Mouse (Mus musculus) kidney, postnatal 0 days (tissue): ENCODE results near the gene Hid1. TPM values are rescaled to one million over a fixed set of nuclear protein-coding genes. Genes with fewer than 3 reads are reported as not detected.

Experiments
- ATAC-seq: fragments of 200-750 bp; cut with Nextera tagmentation; replicated peaks from 2 replicates; pipeline ENCODE4 v1.8.0; 2017; ENCODE audit warnings: low read depth, moderate number of reproducible peaks, moderate TSS enrichment, moderate library complexity; ENCODE audit not compliant: low FRiP score
- DNase-seq: peaks from one replicate; pipeline ENCODE4 v3.0.0-alpha.2; 2016; ENCODE audit warnings: low spot score
- H3K27ac ChIP-seq: fragments of 300-500 bp; sonication (generic); 2 replicates; pipeline ENCODE4 v1.5.1; 2014; ENCODE audit warnings: mild to moderate bottlenecking
- H3K27me3 ChIP-seq: fragments of 300-500 bp; sonication (generic); 2 replicates; pipeline ENCODE4 v1.6.1; 2014; ENCODE audit warnings: low read length, mixed read lengths; ENCODE audit not compliant: insufficient read depth
- H3K36me3 ChIP-seq: fragments of 300-500 bp; sonication (generic); 2 replicates; pipeline ENCODE4 v1.6.1; 2014; ENCODE audit warnings: low read length, mixed read lengths; ENCODE audit not compliant: insufficient read depth
- H3K4me1 ChIP-seq: fragments of 300-500 bp; sonication (generic); replicated peaks from 2 replicates; pipeline ENCODE4 v1.6.1; 2014; ENCODE audit warnings: antibody characterized with exemption, low read length, mixed read lengths; ENCODE audit not compliant: insufficient read depth
- H3K4me2 ChIP-seq: fragments of 300-500 bp; sonication (generic); 2 replicates; pipeline ENCODE4 v1.6.1; 2014; ENCODE audit warnings: mild to moderate bottlenecking, low read length, moderate library complexity, mixed read lengths
- H3K4me3 ChIP-seq: fragments of 300-500 bp; sonication (generic); replicated peaks from 2 replicates; pipeline ENCODE4 v1.5.1; 2014; ENCODE audit warnings: low read depth, low read length
- H3K9ac ChIP-seq: fragments of 300-500 bp; sonication (generic); 2 replicates; pipeline ENCODE4 v1.6.1; 2014; ENCODE audit warnings: low read depth, low read length
- H3K9me3 ChIP-seq: fragments of 300-500 bp; sonication (generic); replicated peaks from 2 replicates; pipeline ENCODE4 v1.6.1; 2016; ENCODE audit warnings: low read length, inconsistent platforms, mixed read lengths
- CTCF ChIP-seq: IDR thresholded peaks from 2 replicates; pipeline ENCODE4 v1.5.1; 2016; ENCODE audit warnings: antibody characterized with exemption, low read depth, mild to moderate bottlenecking, moderate library complexity
- WGBS: fragments of 180-500 bp; shearing (Covaris S2); extraction: QIAGEN DNeasy Blood & Tissue Kit; methylation state at CpG from one replicate; pipeline ENCODE4 v1.1.7; 2014; 5-methylcytosine and 5-hydroxymethylcytosine counted together
- polyA plus RNA-seq: library from polyadenylated mRNA; unstranded; fragments of >200 nt; fragmentation: Nextera tagmentation; extraction: Ambion mirVana; gene quantifications from 2 replicates; pipeline ENCODE4 v1.2.1, GENCODE M21; 2015

Hid1 gene
- polyA plus RNA-seq, 1 experiment from 2014 or later = 4.5 TPM

DNA sequence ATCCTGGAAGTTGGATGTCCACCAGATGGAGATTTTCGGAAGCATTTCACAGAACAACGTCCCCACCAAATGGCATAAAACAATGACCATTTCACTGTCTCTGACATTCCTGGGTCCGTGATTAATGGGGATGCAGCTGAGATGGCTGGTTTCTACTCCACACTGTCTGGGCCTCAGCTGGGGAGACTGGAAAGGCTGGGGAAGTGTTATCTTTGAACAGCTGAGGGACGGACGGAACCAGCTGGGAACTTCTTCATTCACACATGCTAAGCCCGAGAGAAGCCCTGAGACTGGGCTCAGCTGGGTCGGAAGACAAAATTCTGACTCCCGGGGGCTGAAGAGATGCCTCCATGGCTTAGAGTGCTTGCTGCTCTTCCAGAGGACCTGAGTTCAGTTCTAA is 3.8 kb upstream of the Hid1 start:
- peaks cover 9% of the 10 kb centered on the region; the same call in 1 of the 2 replicates for H3K27me3 ChIP-seq

DNA sequence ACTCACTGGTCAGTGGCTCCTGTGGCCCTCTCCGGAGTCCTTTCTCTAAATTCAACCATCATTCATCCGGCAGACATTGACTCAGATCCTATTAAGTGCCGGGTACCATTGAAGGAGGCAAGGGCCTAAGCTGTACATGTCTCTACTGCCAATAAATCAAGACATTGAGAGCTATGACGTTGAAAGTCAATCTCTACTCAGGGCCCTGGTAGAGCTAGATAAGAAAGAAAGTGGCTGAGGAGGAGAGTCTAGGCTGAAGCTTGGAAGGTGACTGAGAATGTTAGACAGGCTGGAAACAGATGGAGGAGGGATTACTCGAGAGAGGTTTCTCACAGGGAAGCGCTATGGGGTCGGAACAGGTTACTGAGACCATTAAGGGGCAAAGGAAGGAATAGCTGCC is 2.8 kb upstream of the Hid1 start:
- ATAC-seq (no peak), DNase-seq (no peak)
- peaks cover 9% of the 10 kb centered on the region; the same call in 1 of the 2 replicates for H3K27me3 ChIP-seq
- WGBS = 56% methylated on average over 7 of the region's 7 CpGs
- no peak overlapping the region for H3K27ac ChIP-seq
- H3K4me2 ChIP-seq = no peak overlapping the region
- H3K36me3 ChIP-seq = no peaks in the 10 kb centered on the region
- no peaks in the 10 kb centered on the region for H3K9me3 ChIP-seq
- H3K4me1 ChIP-seq = peaks cover 6% of the 10 kb centered on the region
- no peak overlapping the region for H3K9ac ChIP-seq
- H3K4me3 ChIP-seq = no peak overlapping the region
- no peak for TF ChIP-seq CTCF

More for the DNA sequence above, 3.8 kb upstream of the Hid1 start:
- WGBS = 62% methylated on average over 8 of the region's 8 CpGs
- DNase-seq (no peak), ATAC-seq (no peak)
- H3K9me3 ChIP-seq = no peaks in the 10 kb centered on the region
- no peak for TF ChIP-seq CTCF
- peaks cover 6% of the 10 kb centered on the region for H3K4me1 ChIP-seq
- no peak overlapping the region for H3K27ac ChIP-seq
- no peaks in the 10 kb centered on the region for H3K36me3 ChIP-seq
- no peak overlapping the region for H3K4me3 ChIP-seq
- no peak overlapping the region for H3K4me2 ChIP-seq
- H3K9ac ChIP-seq = no peak overlapping the region

GRCm38 (mm10) chr11:115366706-115367394 is 706 bp downstream of the Hid1 start:
- 6% methylated on average over 28 of the region's 28 CpGs for WGBS
- DNase-seq (no peak), ATAC-seq (peak; percentile 18; the same call in 1 of the 2 replicates)
- Histone ChIP-seq H3K9me3 (no peaks in the 10 kb centered on the region), H3K27me3 (peaks cover 5% of the 10 kb centered on the region; the same call in 1 of the 2 replicates), H3K4me3 (peak overlapping the region; percentile 45), H3K4me1 (peaks cover 6% of the 10 kb centered on the region), H3K4me2 (peak overlapping the region; percentile 88), H3K9ac (peak overlapping the region; percentile 50), H3K27ac (no peak overlapping the region), H3K36me3 (no peaks in the 10 kb centered on the region)
- TF ChIP-seq CTCF = no peak

GRCm38 (mm10) chr11:115366039-115366705 is 1.4 kb downstream of the Hid1 start:
- ATAC-seq = no peak
- Histone ChIP-seq H3K4me1 (peaks cover 6% of the 10 kb centered on the region), H3K27me3 (peaks cover 5% of the 10 kb centered on the region; the same call in 1 of the 2 replicates), H3K4me2 (peak overlapping the region; percentile 88), H3K4me3 (no peak overlapping the region), H3K9ac (0 out of 2 replicates have a peak overlapping the region, but pooled peaks have one; percentile 50), H3K36me3 (no peaks in the 10 kb centered on the region), H3K27ac (no peak overlapping the region), H3K9me3 (no peaks in the 10 kb centered on the region)
- no peak for TF ChIP-seq CTCF
- peak; percentile 10 for DNase-seq
- 35% methylated on average over 7 of the region's 7 CpGs for WGBS

DNA sequence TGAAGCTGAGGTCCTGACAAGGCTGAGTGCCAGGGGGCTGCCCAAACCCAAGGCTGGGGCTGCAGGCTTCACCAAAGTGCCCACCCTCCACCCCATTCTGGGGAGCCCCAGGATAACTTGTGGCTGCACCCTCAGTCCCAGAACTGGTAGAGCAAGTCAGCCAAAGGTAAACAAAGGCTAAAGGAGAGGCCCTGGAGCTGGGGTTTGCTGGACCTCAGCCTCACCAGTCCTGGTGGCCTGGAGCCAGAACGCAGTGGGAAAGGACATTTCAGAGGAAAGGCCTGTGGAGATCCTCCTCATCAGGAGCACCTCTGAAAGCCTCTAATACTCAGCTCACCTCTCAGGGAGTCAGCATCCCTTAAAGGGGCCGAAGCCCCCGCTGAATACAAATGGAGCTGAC is 3.4 kb downstream of the Hid1 start:
- H3K4me2 ChIP-seq = no peak overlapping the region
- H3K9me3 ChIP-seq = no peaks in the 10 kb centered on the region
- peaks cover 5% of the 10 kb centered on the region; the same call in 1 of the 2 replicates for H3K27me3 ChIP-seq
- H3K9ac ChIP-seq = no peak overlapping the region
- H3K4me3 ChIP-seq = no peak overlapping the region
- DNase-seq = no peak
- no peak overlapping the region for H3K27ac ChIP-seq
- WGBS = 85% methylated on average over 3 of the region's 3 CpGs
- no peaks in the 10 kb centered on the region for H3K36me3 ChIP-seq
- no peak for TF ChIP-seq CTCF
- no peak for ATAC-seq
- H3K4me1 ChIP-seq = peaks cover 6% of the 10 kb centered on the region

GRCm38 (mm10) chr11:115359726-115360125 is 7.8 kb downstream of the Hid1 start:
- no peak overlapping the region for H3K4me2 ChIP-seq
- ATAC-seq (no peak), DNase-seq (no peak)
- no peaks in the 10 kb centered on the region for H3K9me3 ChIP-seq
- WGBS = 72% methylated on average over 6 of the region's 6 CpGs
- H3K4me3 ChIP-seq = no peak overlapping the region
- TF ChIP-seq CTCF = peak; percentile 45
- no peak overlapping the region; the same call in 1 of the 2 replicates for H3K9ac ChIP-seq
- H3K4me1 ChIP-seq = 0 out of 2 replicates have a peak, but pooled peaks cover 4% of the 10 kb centered on the region
- no peak overlapping the region for H3K27ac ChIP-seq
- H3K36me3 ChIP-seq = no peaks in the 10 kb centered on the region
- H3K27me3 ChIP-seq = no peaks in the 10 kb centered on the region
